Mouse (Mus musculus) lung, postnatal 0 days (tissue): ENCODE measurements around the gene Zfp91.

Experiments used
- CTCF ChIP-seq: IDR thresholded peaks from 2 replicates; pipeline ENCODE4 v1.5.1; 2016; ENCODE audit warnings: antibody characterized with exemption, mild to moderate bottlenecking
- EP300 ChIP-seq: IDR thresholded peaks from 2 replicates; pipeline ENCODE4 v1.6.1; 2016; ENCODE audit warnings: antibody characterized with exemption, mild to moderate bottlenecking, control low read depth

DNA sequence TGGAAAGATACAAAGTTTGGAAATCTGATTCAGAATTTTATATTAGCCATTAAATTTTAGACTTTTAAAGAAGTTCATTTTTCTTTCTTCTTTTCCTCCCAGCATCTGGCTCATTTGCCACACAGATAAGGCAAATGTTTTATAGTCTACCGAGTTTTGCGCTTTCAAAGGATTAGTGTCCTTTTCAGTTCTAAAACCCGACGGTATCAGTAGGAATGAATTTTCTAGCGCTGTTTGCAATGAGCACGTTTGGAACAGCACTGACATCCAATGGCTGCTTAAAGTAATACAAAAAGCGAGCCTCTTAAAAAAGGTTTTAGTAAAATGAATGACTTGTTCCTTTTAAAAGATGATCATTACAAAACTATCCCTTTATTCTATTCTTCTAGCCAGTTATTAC, 1.1 kb upstream of the Zfp91 start:
- TF ChIP-seq CTCF = peak; percentile 66
- no peak for TF ChIP-seq EP300
